In genomic region chr9:118676692-118677091, GRCm38 (mm10) we compare ENCODE assay signal across 15 mouse cellular contexts.
DNase-seq lines count a peak whose midpoint lies in the region; ATAC-seq and TF ChIP-seq lines count a peak whose summit lies in the region.
"Had no signal": no experiment of that assay in that cellular context is flagged by ENCODE, and none has a peak within 500 bp of the region (broad histone marks: within the 10 kb centered on the region; RNA-seq: fewer than 3 reads in every experiment).

No protein-coding gene starts in this region.

- no peak overlapping the region for H3K9ac ChIP-seq in heart, embryonic 13.5 days
- H3K9ac ChIP-seq in lung, embryonic 15.5 days = no peak overlapping the region
- no peak overlapping the region for H3K9ac ChIP-seq in lung, postnatal 0 days (replicated peaks; ENCODE audit: low read depth)
- no peak overlapping the region for H3K9ac ChIP-seq in embryonic facial prominence, embryonic 13.5 days
- no peak overlapping the region for H3K9ac ChIP-seq in hindbrain, postnatal 0 days (replicated peaks; ENCODE audit: low read length)
- H3K9ac ChIP-seq: intestine, embryonic 15.5 days; limb, embryonic 15.5 days had no signal

- peaks cover 27% of the 10 kb centered on the region for H3K36me3 ChIP-seq in heart, embryonic 13.5 days
- H3K36me3 ChIP-seq in lung, embryonic 15.5 days = no peaks in the 10 kb centered on the region
- H3K36me3 ChIP-seq in lung, postnatal 0 days (ENCODE audit: insufficient read depth, low read length) = peaks cover 10% of the 10 kb centered on the region; the same call in 1 of the 2 replicates
- peaks cover 35% of the 10 kb centered on the region for H3K36me3 ChIP-seq in embryonic facial prominence, embryonic 13.5 days
- H3K36me3 ChIP-seq in hindbrain, postnatal 0 days (ENCODE audit: insufficient read depth, low read length) = no peaks in the 10 kb centered on the region; the same call in 1 of the 2 replicates
- H3K36me3 ChIP-seq: intestine, embryonic 15.5 days had no signal

- intact Hi-C loops in heart, postnatal 10 days (cut with DNase I) = no loop called here

- no peak overlapping the region for H3K4me2 ChIP-seq in heart, embryonic 13.5 days
- no peak overlapping the region for H3K4me2 ChIP-seq in lung, embryonic 15.5 days
- no peak overlapping the region for H3K4me2 ChIP-seq in lung, postnatal 0 days (replicated peaks; ENCODE audit: low read depth, low read length)
- H3K4me2 ChIP-seq in embryonic facial prominence, embryonic 13.5 days = no peak overlapping the region
- no peak overlapping the region for H3K4me2 ChIP-seq in hindbrain, postnatal 0 days (ENCODE audit: low read depth, low read length)
- H3K4me2 ChIP-seq: intestine, embryonic 15.5 days; limb, embryonic 15.5 days had no signal

- TF ChIP-seq CTCF in lung, postnatal 0 days (IDR thresholded peaks at IDR 0.05) = no peak
- no peak for TF ChIP-seq CTCF in hindbrain, postnatal 0 days (IDR thresholded peaks at IDR 0.05; ENCODE audit: low read depth)

- H3K27ac ChIP-seq in heart, embryonic 13.5 days (replicated peaks) = peak overlapping the region; percentile 25
- H3K27ac ChIP-seq in lung, embryonic 15.5 days = 0 out of 2 replicates have a peak overlapping the region, but pooled peaks have one; percentile 69
- no peak overlapping the region for H3K27ac ChIP-seq in lung, postnatal 0 days (ENCODE audit: low read length)
- H3K27ac ChIP-seq in embryonic facial prominence, embryonic 13.5 days = peak overlapping the region; percentile 75; the same call in 1 of the 2 replicates
- H3K27ac ChIP-seq in hindbrain, postnatal 0 days = no peak overlapping the region
- H3K27ac ChIP-seq: intestine, embryonic 15.5 days; left cerebral cortex, adult 2 months; stomach, postnatal 0 days had no signal

- DNase-seq in heart, postnatal 10 days = no peak
- no peak for DNase-seq in lung, postnatal 0 days (ENCODE audit: low spot score)
- no peak for DNase-seq in hindbrain, postnatal 0 days (ENCODE audit: low spot score)
- DNase-seq in cerebellum, adult 18-20 months = no peak
- DNase-seq: cerebellum, postnatal 10 days; lung, adult 18-20 months had no signal

- no peak for ATAC-seq in heart, embryonic 13.5 days (ENCODE audit: extremely low read depth, insufficient number of reproducible peaks, low FRiP score, low TSS enrichment)
- ATAC-seq in lung, embryonic 15.5 days (ENCODE audit: borderline replicate concordance, extremely low read depth, low FRiP score, low TSS enrichment) = no peak
- no peak for ATAC-seq in lung, postnatal 0 days
- no peak for ATAC-seq in embryonic facial prominence, embryonic 13.5 days (ENCODE audit: insufficient number of reproducible peaks, insufficient read depth, low FRiP score, low TSS enrichment, low read depth)
- 0 out of 2 replicates have a peak, but pooled peaks have one; percentile 18 for ATAC-seq in hindbrain, postnatal 0 days
- ATAC-seq: intestine, embryonic 15.5 days had no signal

- 76% methylated on average over 8 of the region's 8 CpGs for WGBS in heart, embryonic 13.5 days
- WGBS in lung, embryonic 15.5 days = 75% methylated on average over 8 of the region's 8 CpGs
- WGBS in lung, postnatal 0 days = 77% methylated on average over 8 of the region's 8 CpGs
- WGBS in embryonic facial prominence, embryonic 13.5 days = 73% methylated on average over 8 of the region's 8 CpGs
- 75% methylated on average over 8 of the region's 8 CpGs for WGBS in hindbrain, postnatal 0 days

- H3K27me3 ChIP-seq in heart, embryonic 13.5 days (replicated peaks) = no peaks in the 10 kb centered on the region
- H3K27me3 ChIP-seq in lung, embryonic 15.5 days = no peaks in the 10 kb centered on the region
- no peaks in the 10 kb centered on the region for H3K27me3 ChIP-seq in lung, postnatal 0 days (replicated peaks; ENCODE audit: insufficient read depth, low read length)
- H3K27me3 ChIP-seq in embryonic facial prominence, embryonic 13.5 days = no peaks in the 10 kb centered on the region
- H3K27me3 ChIP-seq in hindbrain, postnatal 0 days (ENCODE audit: insufficient read depth, low read length) = no peaks in the 10 kb centered on the region
- H3K27me3 ChIP-seq: intestine, embryonic 15.5 days; limb, embryonic 15.5 days had no signal

- peaks cover 30% of the 10 kb centered on the region for H3K4me1 ChIP-seq in heart, embryonic 13.5 days
- peaks cover 26% of the 10 kb centered on the region for H3K4me1 ChIP-seq in lung, embryonic 15.5 days
- no peaks in the 10 kb centered on the region for H3K4me1 ChIP-seq in lung, postnatal 0 days (ENCODE audit: insufficient read depth, low read depth, low read length)
- H3K4me1 ChIP-seq in embryonic facial prominence, embryonic 13.5 days = peaks cover 41% of the 10 kb centered on the region
- no peaks in the 10 kb centered on the region for H3K4me1 ChIP-seq in hindbrain, postnatal 0 days (ENCODE audit: insufficient read depth, low read length)
- H3K4me1 ChIP-seq: intestine, embryonic 15.5 days had no signal

- H3K4me3 ChIP-seq in heart, embryonic 13.5 days = no peak overlapping the region
- no peak overlapping the region for H3K4me3 ChIP-seq in lung, embryonic 15.5 days
- H3K4me3 ChIP-seq in lung, postnatal 0 days (ENCODE audit: low read depth, low read length) = no peak overlapping the region
- H3K4me3 ChIP-seq in embryonic facial prominence, embryonic 13.5 days = no peak overlapping the region
- no peak overlapping the region for H3K4me3 ChIP-seq in hindbrain, postnatal 0 days (ENCODE audit: low read length)
- H3K4me3 ChIP-seq: erythroblast, embryonic 14.5 days; intestine, embryonic 15.5 days; left cerebral cortex, adult 2 months; limb, embryonic 15.5 days had no signal

- H3K9me3 ChIP-seq in heart, embryonic 13.5 days = no peaks in the 10 kb centered on the region
- H3K9me3 ChIP-seq in lung, embryonic 15.5 days = no peaks in the 10 kb centered on the region
- no peaks in the 10 kb centered on the region for H3K9me3 ChIP-seq in lung, postnatal 0 days (ENCODE audit: low read length)
- no peaks in the 10 kb centered on the region for H3K9me3 ChIP-seq in embryonic facial prominence, embryonic 13.5 days
- no peaks in the 10 kb centered on the region for H3K9me3 ChIP-seq in hindbrain, postnatal 0 days (ENCODE audit: low read length)
- H3K9me3 ChIP-seq: intestine, embryonic 15.5 days; limb, embryonic 15.5 days; megakaryocyte, embryonic 14.5 days had no signal

- no peak for TF ChIP-seq EP300 in lung, postnatal 0 days (IDR thresholded peaks at IDR 0.05)

Comparison
In these comparisons a context has a peak if more than half of its experiments do, and no peak if none do; other contexts are left out.
1. H3K27ac ChIP-seq: peak in heart, embryonic 13.5 days (single experiment), lung, embryonic 15.5 days (single experiment) and embryonic facial prominence, embryonic 13.5 days (single experiment); none in lung, postnatal 0 days (single experiment) and hindbrain, postnatal 0 days (single experiment).